Mouse (Mus musculus) kidney, embryonic 14.5 days (tissue): ENCODE data around the gene Gm38100. TPM values are rescaled to one million over a fixed set of nuclear protein-coding genes. Genes with fewer than 3 reads are reported as not detected.

Source experiments
- ATAC-seq: fragments of 200-750 bp; cut with Nextera tagmentation; 2 replicates; pipeline ENCODE4 v1.8.0; 2017; ENCODE audit warnings: moderate number of reproducible peaks, mild to moderate bottlenecking, moderate TSS enrichment, moderate library complexity; ENCODE audit not compliant: low FRiP score, low TSS enrichment
- H3K27ac ChIP-seq: fragments of 300-500 bp; sonication (generic); 2 replicates; pipeline ENCODE4 v1.5.1; 2014; ENCODE audit warnings: low read depth, mild to moderate bottlenecking, low read length, moderate library complexity, mixed read lengths
- H3K27me3 ChIP-seq: fragments of 300-500 bp; sonication (generic); 2 replicates; pipeline ENCODE4 v1.6.1; 2014; ENCODE audit warnings: mild to moderate bottlenecking, low read length; ENCODE audit not compliant: control insufficient read depth, insufficient read depth
- H3K36me3 ChIP-seq: fragments of 300-500 bp; sonication (generic); 2 replicates; pipeline ENCODE4 v1.6.1; 2014; ENCODE audit warnings: low read length, mixed read lengths; ENCODE audit not compliant: control insufficient read depth, insufficient read depth
- H3K4me1 ChIP-seq: fragments of 300-500 bp; sonication (generic); 2 replicates; pipeline ENCODE4 v1.6.1; 2014; ENCODE audit warnings: low read length, mixed read lengths; ENCODE audit not compliant: control insufficient read depth, insufficient read depth
- H3K4me2 ChIP-seq: fragments of 300-500 bp; sonication (generic); replicated peaks from 2 replicates; pipeline ENCODE4 v1.6.1; 2014; ENCODE audit warnings: low read depth, mild to moderate bottlenecking, low read length
- H3K4me3 ChIP-seq: fragments of 300-500 bp; sonication (generic); 2 replicates; pipeline ENCODE4 v1.5.1; 2014; ENCODE audit warnings: mild to moderate bottlenecking, low read length
- H3K9ac ChIP-seq: fragments of 300-500 bp; sonication (generic); 2 replicates; pipeline ENCODE4 v1.6.1; 2014; ENCODE audit warnings: low read depth, mild to moderate bottlenecking, low read length, moderate library complexity
- H3K9me3 ChIP-seq: fragments of 300-500 bp; sonication (generic); 2 replicates; pipeline ENCODE4 v1.6.1; 2016; ENCODE audit warnings: low read length; ENCODE audit not compliant: control insufficient read depth
- WGBS: fragments of 180-500 bp; shearing (Covaris S2); extraction: QIAGEN DNeasy Blood & Tissue Kit; methylation state at CpG from one replicate; pipeline ENCODE4 v1.1.7; 2014; 5-methylcytosine and 5-hydroxymethylcytosine counted together
- polyA plus RNA-seq: library from polyadenylated mRNA; unstranded; fragments of >200 nt; fragmentation: Nextera tagmentation; extraction: Ambion mirVana; gene quantifications from 2 replicates; pipeline ENCODE4 v1.2.1, GENCODE M21; 2014

Gene Gm38100
- not detected in 2 replicates for polyA plus RNA-seq

DNA sequence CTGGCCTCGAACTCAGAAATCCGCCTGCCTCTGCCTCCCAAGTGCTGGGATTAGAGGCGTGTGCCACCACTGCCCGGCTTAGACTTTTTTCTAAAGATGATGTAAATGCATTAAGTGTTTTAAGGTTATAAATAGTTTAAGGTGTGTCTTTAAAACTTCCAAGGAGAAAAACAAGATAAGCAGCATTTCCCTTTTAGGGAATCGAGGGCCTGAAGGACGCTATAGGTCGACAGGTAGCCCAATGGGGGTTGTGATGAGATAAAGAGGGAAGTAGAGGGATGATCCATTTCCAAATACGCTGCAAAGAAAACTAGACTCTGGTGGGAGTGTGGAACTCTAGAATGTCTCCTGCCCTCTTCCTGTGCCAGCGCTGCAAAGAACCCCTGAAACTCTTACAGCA lies at the start of gene Gm38100:
Gm38100 (plus strand) TSS at position 301 of the 400 bp plus-strand sequence.
- no peak within 1 kb of the TSS for H3K4me3 ChIP-seq
- no peak within 1 kb of the TSS for H3K9ac ChIP-seq
- no peak within 1 kb of the TSS for H3K27ac ChIP-seq
- no peaks in the 10 kb centered on the region for H3K36me3 ChIP-seq
- H3K4me1 ChIP-seq, result no peaks in the 10 kb centered on the region
- ATAC-seq, result no peak
- no peaks in the 10 kb centered on the region for H3K27me3 ChIP-seq
- no peaks in the 10 kb centered on the region for H3K9me3 ChIP-seq
- WGBS, result 89% methylated on average over 9 of the region's 9 CpGs
- no peak within 1 kb of the TSS for H3K4me2 ChIP-seq

DNA sequence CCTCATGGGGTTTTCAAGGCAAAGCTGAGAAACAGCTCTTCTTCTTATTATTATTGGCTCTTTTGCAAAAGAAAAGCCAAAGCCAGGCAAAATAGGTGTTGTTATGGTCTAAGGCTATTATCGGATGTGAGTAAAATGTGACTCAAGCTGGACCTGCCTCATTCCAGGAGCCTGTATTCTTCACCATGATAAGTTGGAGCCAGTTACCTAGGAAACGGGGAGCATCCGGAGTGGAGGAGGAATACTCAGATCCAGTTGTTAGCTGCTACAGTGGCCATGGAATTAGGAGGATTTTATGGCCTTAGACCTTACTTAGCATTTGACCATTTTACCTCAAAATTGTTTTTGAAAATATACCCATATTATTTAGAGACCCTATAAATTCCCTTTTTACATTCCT lies 49.4 kb upstream of the Gm38100 start:
- no peaks in the 10 kb centered on the region for H3K9me3 ChIP-seq
- ATAC-seq, result no peak
- no peaks in the 10 kb centered on the region for H3K36me3 ChIP-seq
- WGBS, result 82% methylated on average over 3 of the region's 3 CpGs
- no peaks in the 10 kb centered on the region for H3K4me1 ChIP-seq
- H3K27ac ChIP-seq, result no peak overlapping the region
- H3K4me3 ChIP-seq, result no peak overlapping the region
- H3K9ac ChIP-seq, result no peak overlapping the region
- no peak overlapping the region for H3K4me2 ChIP-seq
- H3K27me3 ChIP-seq, result no peaks in the 10 kb centered on the region

DNA sequence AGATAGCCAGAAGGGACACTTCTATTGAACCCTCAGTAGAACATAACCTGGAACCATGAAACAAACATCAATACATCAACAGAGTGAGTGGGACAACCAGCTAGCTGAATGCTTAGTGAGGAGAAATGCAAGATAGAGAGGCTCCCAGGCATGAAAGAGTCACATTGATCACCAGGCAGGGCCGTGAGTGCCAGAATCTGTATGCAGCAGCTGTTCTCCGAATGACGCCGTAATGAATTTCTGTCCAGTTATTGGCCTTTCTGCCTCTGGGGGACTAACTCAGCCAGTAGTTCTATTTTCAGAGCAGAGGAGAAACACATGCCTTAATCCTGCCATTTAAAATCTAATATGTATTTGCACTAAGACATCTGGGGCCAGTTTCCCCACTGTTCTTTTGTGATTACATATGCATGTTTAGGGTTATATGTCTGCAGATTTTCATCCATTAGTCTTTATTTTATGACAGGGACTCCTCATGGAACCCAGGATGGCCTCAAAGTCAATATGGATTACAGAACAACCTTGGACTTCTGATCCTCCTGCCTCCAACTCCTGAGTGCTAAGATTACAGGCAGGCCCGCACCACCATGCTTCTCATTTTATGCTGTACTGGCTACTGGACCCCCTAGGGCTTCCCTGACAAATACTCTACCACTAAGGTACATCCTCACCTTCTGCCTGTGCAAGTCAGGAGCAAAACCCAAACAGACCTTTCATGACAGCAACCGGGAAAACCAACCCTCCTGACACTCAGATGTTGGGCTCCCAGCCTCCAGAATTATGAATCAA lies 47.9 kb upstream of the Gm38100 start:
- H3K4me2 ChIP-seq, result no peak overlapping the region
- H3K4me3 ChIP-seq, result no peak overlapping the region
- no peaks in the 10 kb centered on the region for H3K27me3 ChIP-seq
- H3K4me1 ChIP-seq, result no peaks in the 10 kb centered on the region
- no peak for ATAC-seq
- no peak overlapping the region for H3K27ac ChIP-seq
- 83% methylated on average over 6 of the region's 6 CpGs for WGBS
- H3K36me3 ChIP-seq, result no peaks in the 10 kb centered on the region
- H3K9me3 ChIP-seq, result no peaks in the 10 kb centered on the region
- no peak overlapping the region for H3K9ac ChIP-seq

DNA sequence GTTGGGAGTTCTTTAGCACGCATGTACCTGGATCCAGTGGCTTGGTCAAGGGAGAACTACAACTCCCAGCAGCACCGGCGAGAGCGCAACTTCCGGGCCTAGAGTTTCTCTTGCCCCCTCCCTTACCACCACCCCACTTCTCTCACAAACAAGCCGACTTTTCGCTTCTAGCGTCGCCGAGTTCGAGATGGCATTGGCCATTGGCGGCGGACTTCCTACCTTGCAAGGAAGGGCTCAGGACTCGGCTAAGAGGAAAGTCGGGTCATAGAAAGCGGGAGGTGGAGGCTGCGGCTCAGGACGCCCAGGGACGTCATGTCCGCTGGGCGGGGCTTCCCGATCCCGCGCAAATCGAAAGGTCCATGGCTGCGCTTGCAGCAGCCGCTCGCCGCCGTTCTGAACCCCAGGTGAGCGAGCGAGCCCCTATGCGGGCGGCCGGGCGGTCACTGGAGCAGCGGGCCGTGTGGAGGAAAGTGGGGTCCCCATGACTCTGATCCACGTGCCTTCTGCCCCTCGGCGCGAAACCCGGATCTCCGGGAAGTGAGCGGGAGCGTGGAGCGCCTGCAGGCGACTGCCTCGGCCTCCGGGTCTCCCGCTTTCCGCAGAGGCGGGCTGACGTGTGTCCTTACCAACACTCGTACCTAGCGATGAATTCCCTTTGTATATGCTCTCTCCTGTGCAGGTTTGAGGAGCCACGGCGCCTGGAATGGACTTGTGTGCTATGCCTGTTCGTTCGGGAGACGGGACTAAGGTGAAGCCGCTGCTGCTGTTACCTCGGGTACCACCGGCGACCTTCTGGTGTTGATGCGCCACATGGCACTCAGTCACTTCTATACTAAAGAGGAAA lies 39.5 kb upstream of the Gm38100 start, which contains the start of gene Exo1:
Exo1 (plus strand) TSS at position 129 of the 844 bp plus-strand sequence.
- H3K36me3 ChIP-seq, result peaks cover 17% of the 10 kb centered on the region
- peak; percentile 98 for ATAC-seq
- peak within 1 kb of the TSS; percentile 66 for H3K4me2 ChIP-seq
- peak within 1 kb of the TSS; percentile 94 for H3K27ac ChIP-seq
- under 1% methylated on average over 66 of the region's 66 CpGs for WGBS
- peak within 1 kb of the TSS; percentile 87 for H3K4me3 ChIP-seq
- H3K4me1 ChIP-seq, result peaks cover 14% of the 10 kb centered on the region
- peak within 1 kb of the TSS; percentile 83 for H3K9ac ChIP-seq
- H3K27me3 ChIP-seq, result no peaks in the 10 kb centered on the region
- H3K9me3 ChIP-seq, result no peaks in the 10 kb centered on the region

DNA sequence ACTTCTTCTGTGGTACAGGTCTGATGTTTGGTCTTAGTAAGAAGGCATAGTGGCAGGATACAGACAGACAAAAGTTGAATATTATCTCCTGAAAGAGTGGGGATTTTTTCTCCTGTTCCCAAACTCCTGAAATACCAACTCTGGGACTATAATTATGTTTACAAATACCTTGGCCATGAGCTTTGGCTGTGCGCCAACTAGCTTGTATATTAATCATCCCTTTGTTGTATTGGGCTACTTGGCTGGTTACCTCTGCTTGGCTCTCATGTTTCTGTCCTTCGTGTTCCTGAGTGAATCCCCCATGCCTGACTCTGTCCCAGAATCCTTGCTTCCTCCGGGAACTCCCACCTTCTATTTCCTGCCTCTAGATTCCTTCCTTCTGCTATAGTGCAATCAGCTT lies 36.7 kb upstream of the Gm38100 start:
- no peak overlapping the region for H3K9ac ChIP-seq
- WGBS, result 60% methylated on average over 3 of the region's 3 CpGs
- no peaks in the 10 kb centered on the region for H3K9me3 ChIP-seq
- no peak overlapping the region for H3K4me2 ChIP-seq
- no peak for ATAC-seq
- no peak overlapping the region for H3K4me3 ChIP-seq
- H3K27ac ChIP-seq, result no peak overlapping the region
- peaks cover 37% of the 10 kb centered on the region for H3K36me3 ChIP-seq
- H3K27me3 ChIP-seq, result no peaks in the 10 kb centered on the region
- H3K4me1 ChIP-seq, result peaks cover 14% of the 10 kb centered on the region

DNA sequence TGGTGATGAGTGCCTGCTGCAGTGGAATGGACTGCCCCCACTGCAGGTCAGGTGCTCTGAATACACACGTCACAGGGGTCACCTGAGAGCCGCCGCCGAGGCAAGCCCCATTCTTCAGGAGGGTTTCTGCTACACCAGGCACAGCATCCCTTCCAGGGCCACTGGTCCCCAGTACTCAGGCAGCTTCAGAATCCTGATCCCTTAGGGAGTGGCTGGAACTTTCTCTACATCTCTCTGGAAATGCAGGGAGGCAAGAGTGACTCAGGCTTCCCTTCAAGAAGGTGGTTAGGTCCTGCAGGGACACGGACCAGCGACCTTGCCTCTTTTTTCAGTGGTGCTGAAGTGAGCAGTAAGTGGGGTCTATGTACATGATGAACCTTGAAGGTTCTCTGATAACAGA lies 26.9 kb upstream of the Gm38100 start:
- Histone ChIP-seq H3K9me3 (no peaks in the 10 kb centered on the region), H3K9ac (no peak overlapping the region), H3K36me3 (peaks cover 62% of the 10 kb centered on the region), H3K4me3 (no peak overlapping the region), H3K27me3 (no peaks in the 10 kb centered on the region), H3K4me2 (no peak overlapping the region), H3K4me1 (no peaks in the 10 kb centered on the region), H3K27ac (no peak overlapping the region)
- 88% methylated on average over 6 of the region's 6 CpGs for WGBS
- ATAC-seq, result no peak

DNA sequence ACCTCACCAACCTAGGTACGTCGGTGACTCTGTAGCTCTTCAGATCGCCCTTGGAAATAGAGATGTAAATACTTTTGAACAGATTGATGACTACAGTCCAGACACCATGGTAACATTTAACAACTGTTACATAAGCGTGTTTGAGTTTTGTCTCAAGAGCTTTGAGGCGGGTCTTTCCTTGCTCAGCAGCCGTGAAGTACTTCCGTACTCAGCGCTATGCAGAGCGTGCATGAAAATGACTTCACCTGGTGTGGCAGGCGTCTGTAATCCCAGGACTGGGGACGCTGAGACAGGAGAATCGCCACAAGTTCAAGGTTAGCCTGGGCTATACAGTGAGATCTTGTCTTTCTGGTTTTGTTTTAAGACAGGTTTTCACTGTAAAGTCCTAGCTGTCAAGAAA lies 26.4 kb upstream of the Gm38100 start:
- Histone ChIP-seq H3K36me3 (peaks cover 60% of the 10 kb centered on the region), H3K27ac (no peak overlapping the region), H3K9ac (no peak overlapping the region), H3K4me1 (no peaks in the 10 kb centered on the region), H3K9me3 (no peaks in the 10 kb centered on the region), H3K27me3 (no peaks in the 10 kb centered on the region), H3K4me3 (no peak overlapping the region), H3K4me2 (no peak overlapping the region)
- ATAC-seq, result no peak
- WGBS, result 93% methylated on average over 12 of the region's 12 CpGs

DNA sequence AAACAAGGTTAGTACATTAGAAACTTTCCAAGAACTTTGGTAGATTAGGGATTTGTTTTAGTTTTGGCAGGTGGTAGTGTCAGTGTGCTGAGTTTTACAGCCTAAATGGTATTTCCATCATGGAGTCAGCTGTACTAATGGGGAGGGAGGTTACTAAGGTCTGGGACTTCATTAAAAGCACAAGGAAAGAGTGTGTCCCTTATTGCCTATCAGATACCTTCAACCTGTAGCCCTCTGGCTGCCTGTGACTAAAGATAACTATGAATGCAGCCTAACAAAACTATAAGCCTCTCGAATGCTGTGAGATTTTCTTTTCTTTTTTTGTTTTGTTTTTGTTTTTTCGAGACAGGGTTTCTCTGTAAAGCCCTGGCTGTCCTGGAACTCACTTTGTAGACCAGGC lies 8.9 kb upstream of the Gm38100 start:
- WGBS, result 96% methylated on average over 2 of the region's 2 CpGs
- no peak overlapping the region for H3K4me3 ChIP-seq
- ATAC-seq, result no peak
- no peak overlapping the region for H3K4me2 ChIP-seq
- H3K27me3 ChIP-seq, result no peaks in the 10 kb centered on the region
- H3K36me3 ChIP-seq, result peaks cover 41% of the 10 kb centered on the region
- H3K9me3 ChIP-seq, result no peaks in the 10 kb centered on the region
- H3K27ac ChIP-seq, result no peak overlapping the region
- no peak overlapping the region for H3K9ac ChIP-seq
- H3K4me1 ChIP-seq, result no peaks in the 10 kb centered on the region

DNA sequence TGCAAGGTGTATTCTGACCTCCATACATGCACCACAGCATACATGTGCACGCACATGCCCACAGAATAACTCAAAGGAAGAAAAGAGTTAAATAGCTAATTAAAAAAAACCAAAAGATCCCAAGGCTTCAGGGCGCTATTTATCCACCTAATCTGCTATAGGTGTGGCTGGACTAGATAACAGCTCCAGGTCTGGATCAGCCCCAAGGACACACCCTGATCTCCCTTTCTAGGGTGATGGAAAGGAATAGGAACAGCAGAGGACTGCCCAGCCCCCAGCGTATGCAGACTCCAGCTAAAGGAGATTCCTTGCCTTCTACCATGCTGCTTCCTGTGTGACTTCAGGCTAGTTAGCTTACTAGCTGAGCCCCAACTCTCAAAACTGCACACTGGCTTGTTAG lies 8.1 kb upstream of the Gm38100 start:
- Histone ChIP-seq H3K4me1 (no peaks in the 10 kb centered on the region), H3K9ac (no peak overlapping the region), H3K27ac (no peak overlapping the region), H3K9me3 (no peaks in the 10 kb centered on the region), H3K4me3 (no peak overlapping the region), H3K36me3 (peaks cover 33% of the 10 kb centered on the region), H3K4me2 (no peak overlapping the region), H3K27me3 (no peaks in the 10 kb centered on the region)
- ATAC-seq, result no peak
- 85% methylated on average over 3 of the region's 3 CpGs for WGBS
